Comparison of ENCODE assay signal across 9 mouse cellular contexts in genomic region chr4:106778116-106778788, GRCm38 (mm10). TPM values are rescaled to one million over a fixed set of nuclear protein-coding genes. Genes with fewer than 3 reads are reported as not detected.
A peak's percentile ranks its signal among the peaks of the same experiment; 100 is the strongest.
DNase-seq lines count a peak whose midpoint lies in the region; ATAC-seq and TF ChIP-seq lines count a peak whose summit lies in the region.
"Had no signal": no experiment of that assay in that cellular context is flagged by ENCODE, and none has a peak within 500 bp of the region (broad histone marks: within the 10 kb centered on the region; RNA-seq: fewer than 3 reads in every experiment).

No protein-coding gene starts in this region.

- TF ChIP-seq POLR2A in lung, adult 2 months (IDR thresholded peaks at IDR 0.05; ENCODE audit: borderline replicate concordance, extremely low read depth, low read depth, low read length), result no peak

- ATAC-seq in hindbrain, embryonic 11.5 days (ENCODE audit: low FRiP score), result peak; percentile 40; the same call in 1 of the 2 replicates

- H3K4me2 ChIP-seq in hindbrain, embryonic 11.5 days (replicated peaks; ENCODE audit: low read depth, low read length), result no peak overlapping the region

- H3K9ac ChIP-seq in hindbrain, embryonic 11.5 days (ENCODE audit: low read depth, low read length), result no peak overlapping the region

- H3K27ac ChIP-seq in hindbrain, embryonic 11.5 days (ENCODE audit: low read depth, low read length), result peak overlapping the region; percentile 14

- peaks cover 19% of the 10 kb centered on the region for H3K4me1 ChIP-seq in hindbrain, embryonic 11.5 days (replicated peaks; ENCODE audit: control insufficient read depth, insufficient read depth, low read length)
- H3K4me1 ChIP-seq in lung, adult 2 months (ENCODE audit: control insufficient read depth, insufficient read depth, low read length), result peaks cover 6% of the 10 kb centered on the region

- TF ChIP-seq CTCF in lung, adult 2 months (IDR thresholded peaks at IDR 0.05; ENCODE audit: insufficient read depth, low read length), result no peak

- no peaks in the 10 kb centered on the region for H3K36me3 ChIP-seq in hindbrain, embryonic 11.5 days (ENCODE audit: control insufficient read depth, insufficient read depth, low read length)
- H3K36me3 ChIP-seq: G1E had no signal

- WGBS in hindbrain, embryonic 11.5 days, result 39% methylated on average over 5 of the region's 5 CpGs
- 37% methylated on average over 5 of the region's 5 CpGs for WGBS in lung, adult 2 months

- H3K27me3 ChIP-seq in hindbrain, embryonic 11.5 days (ENCODE audit: control insufficient read depth, insufficient read depth, low read length), result no peaks in the 10 kb centered on the region

- no peaks in the 10 kb centered on the region for H3K9me3 ChIP-seq in hindbrain, embryonic 11.5 days (ENCODE audit: control insufficient read depth, low read length)
- H3K9me3 ChIP-seq: G1E had no signal

- H3K4me3 ChIP-seq in hindbrain, embryonic 11.5 days (ENCODE audit: low read depth, low read length), result no peak overlapping the region
- no peak overlapping the region for H3K4me3 ChIP-seq in lung, adult 2 months (replicated peaks; ENCODE audit: extremely low read depth, low read depth, low read length)

- peak; percentile 45 for DNase-seq in ZHBTc4 (ENCODE audit: low read depth, low spot score)
- DNase-seq in cerebellum, postnatal 36 days, result peak; percentile 90 to 93
- DNase-seq in frontal cortex, postnatal 36 days (ENCODE audit: low spot score in 2 of 2), result peak; percentile 80 to 87
- DNase-seq in hindbrain, embryonic 11.5 days (ENCODE audit: low spot score), result peak; percentile 64
- peak; percentile 54 for DNase-seq in layer of hippocampus, adult 9-10 months (ENCODE audit: low spot score)
- peak; percentile 89 for DNase-seq in lung, adult 2 months
- peak; percentile 76 for DNase-seq in ovary, postnatal 10 days (ENCODE audit: low spot score)
- DNase-seq in yolk sac, embryonic 10.5 days (ENCODE audit: low spot score), result peak; percentile 81

RNA-seq across cellular contexts. Expression of gene Acot11, which starts 26.5 kb away (rescaled TPM):
- polyA plus RNA-seq in hindbrain, embryonic 11.5 days (2014; fragmentation: Nextera tagmentation; extraction: Ambion mirVana), result 1.4 and 1.7 TPM in 2 replicates
- polyA plus RNA-seq in lung, adult 2 months (2012; rRNA removed), result 9.8 and 18.6 TPM in 2 replicates

RNA-seq across cellular contexts. Expression of gene Fam151a, which starts 44.6 kb away (rescaled TPM):
- polyA plus RNA-seq in hindbrain, embryonic 11.5 days (2014; fragmentation: Nextera tagmentation; extraction: Ambion mirVana), result not detected in 2 replicates
- 0.77 and 1.4 TPM in 2 replicates for polyA plus RNA-seq in lung, adult 2 months (2012; rRNA removed)
- polyA plus RNA-seq: G1E had no signal

RNA-seq across cellular contexts. Expression of gene Mroh7, which starts 47.5 kb away (rescaled TPM):
- 0.25 TPM in 1 of 2 replicates, not detected in the other for polyA plus RNA-seq in hindbrain, embryonic 11.5 days (2014; fragmentation: Nextera tagmentation; extraction: Ambion mirVana)
- 0.41 and 1.5 TPM in 2 replicates for polyA plus RNA-seq in lung, adult 2 months (2012; rRNA removed)
- polyA plus RNA-seq: G1E had no signal
